Mouse (Mus musculus): Measurements from ENCODE around the gene Snx11. TPM values are rescaled to one million over a fixed set of nuclear protein-coding genes. Genes with fewer than 3 reads are reported as not detected.

Snx11 gene
- total RNA-seq, 1 experiment = 57.6 TPM

DNA sequence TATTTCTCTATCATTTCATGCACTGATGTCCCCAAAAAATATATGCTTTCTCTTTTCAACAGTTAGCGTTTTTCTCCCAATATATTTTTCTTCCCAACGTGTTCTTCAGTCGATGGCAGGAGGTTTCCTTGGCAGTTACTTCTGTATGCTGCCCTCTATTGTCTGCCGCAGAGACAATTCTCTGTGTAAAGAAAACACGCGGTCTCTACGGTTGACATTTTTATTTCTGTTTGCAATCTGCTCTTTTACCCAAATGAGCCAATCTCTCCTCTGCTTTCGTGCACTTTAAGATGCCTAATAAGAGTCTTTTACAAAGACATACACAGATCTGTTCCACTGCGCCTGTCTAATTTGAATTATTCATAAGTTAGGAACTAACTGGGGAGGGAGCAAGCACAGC, 47.9 kb downstream of the Snx11 start:
- no peak for TF ChIP-seq HCFC1 (IDR thresholded peaks at IDR 0.05; ENCODE audit: borderline replicate concordance, insufficient read depth, low read length)
- TF ChIP-seq ZC3H11A (IDR thresholded peaks at IDR 0.05; ENCODE audit: borderline replicate concordance, low read depth, low read length) = no peak
- no peak for TF ChIP-seq MAFK (IDR thresholded peaks at IDR 0.05; ENCODE audit: insufficient read depth, low read depth, low read length)
- TF ChIP-seq CHD2 (IDR thresholded peaks at IDR 0.05; ENCODE audit: low read depth, low read length) = no peak
- no peak for TF ChIP-seq ZNF384 (IDR thresholded peaks at IDR 0.05; ENCODE audit: low read depth, low read length)

DNA sequence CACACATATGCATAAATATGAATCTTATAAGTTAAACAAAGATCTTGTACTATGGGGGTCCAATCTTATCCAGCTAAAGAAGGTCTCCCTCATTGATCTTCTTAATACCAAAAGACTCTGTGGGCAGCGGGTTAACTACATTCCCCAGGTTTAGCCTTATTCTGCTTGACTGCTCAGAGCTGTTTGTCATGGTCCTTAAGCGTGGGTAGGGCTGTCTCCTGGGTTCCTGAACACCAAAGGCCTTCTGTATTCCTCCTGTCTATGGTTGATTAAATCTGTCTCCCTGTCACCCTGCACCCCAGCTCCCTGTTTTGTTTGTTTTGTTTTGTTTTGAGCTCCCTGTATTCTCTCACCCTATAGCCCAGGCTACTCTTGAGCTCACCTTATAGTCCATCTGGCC, 48.8 kb downstream of the Snx11 start:
- H3K9me3 ChIP-seq (ENCODE audit: control insufficient read depth, insufficient read depth, low read depth, low read length) = no peaks in the 10 kb centered on the region
- TF ChIP-seq HCFC1 (IDR thresholded peaks at IDR 0.05; ENCODE audit: borderline replicate concordance, insufficient read depth, low read length) = no peak
- no peak for TF ChIP-seq ZNF384 (IDR thresholded peaks at IDR 0.05; ENCODE audit: low read depth, low read length)
- TF ChIP-seq MAFK (IDR thresholded peaks at IDR 0.05; ENCODE audit: insufficient read depth, low read depth, low read length) = no peak
- no peak for TF ChIP-seq CHD2 (IDR thresholded peaks at IDR 0.05; ENCODE audit: low read depth, low read length)
- TF ChIP-seq ZC3H11A (IDR thresholded peaks at IDR 0.05; ENCODE audit: borderline replicate concordance, low read depth, low read length) = no peak
- no peak overlapping the region for H3K9ac ChIP-seq (ENCODE audit: insufficient read depth, low read depth, low read length, poor library complexity, severe bottlenecking)
- DNase-seq (ENCODE audit: low read depth, low spot score) = no peak
- peaks cover 3 to 9% of the 10 kb centered on the region in 2 experiments; a peak in 2 of 4 replicates for H3K4me1 ChIP-seq (ENCODE audit: control insufficient read depth in 2 of 2, insufficient read depth in 2 of 2, low read length in 2 of 2, poor library complexity in 1 of 2)
- no peak overlapping the region for H3K27ac ChIP-seq (ENCODE audit: insufficient read depth, low read depth, low read length, poor library complexity, severe bottlenecking)
- H3K4me3 ChIP-seq (ENCODE audit: insufficient read depth in 1 of 2, low read depth in 1 of 2, low read length in 2 of 2, poor library complexity in 1 of 2, severe bottlenecking in 1 of 2) = no peak overlapping the region
- no peaks in the 10 kb centered on the region for H3K36me3 ChIP-seq (ENCODE audit: control insufficient read depth, insufficient read depth, low read length, poor library complexity, severe bottlenecking)
- in situ Hi-C loops (cut with MboI; ENCODE audit: low sequenced_read_pairs in 2 of 2, unreplicated experiment in 2 of 2) = no loop called here

More for the DNA sequence above, 47.9 kb downstream of the Snx11 start:
- H3K4me1 ChIP-seq (ENCODE audit: control insufficient read depth in 2 of 2, insufficient read depth in 2 of 2, low read length in 2 of 2, poor library complexity in 1 of 2) = peaks cover 3 to 9% of the 10 kb centered on the region in 2 experiments; a peak in 2 of 4 replicates
- H3K9me3 ChIP-seq (ENCODE audit: control insufficient read depth, insufficient read depth, low read depth, low read length) = no peaks in the 10 kb centered on the region
- H3K27ac ChIP-seq (ENCODE audit: insufficient read depth, low read depth, low read length, poor library complexity, severe bottlenecking) = no peak overlapping the region
- H3K9ac ChIP-seq (ENCODE audit: insufficient read depth, low read depth, low read length, poor library complexity, severe bottlenecking) = no peak overlapping the region
- in situ Hi-C loops (cut with MboI; ENCODE audit: low sequenced_read_pairs in 2 of 2, unreplicated experiment in 2 of 2) = no loop called here
- no peak for DNase-seq (ENCODE audit: low read depth, low spot score)
- no peaks in the 10 kb centered on the region for H3K36me3 ChIP-seq (ENCODE audit: control insufficient read depth, insufficient read depth, low read length, poor library complexity, severe bottlenecking)
- H3K4me3 ChIP-seq (ENCODE audit: insufficient read depth in 1 of 2, low read depth in 1 of 2, low read length in 2 of 2, poor library complexity in 1 of 2, severe bottlenecking in 1 of 2) = no peak overlapping the region

DNA sequence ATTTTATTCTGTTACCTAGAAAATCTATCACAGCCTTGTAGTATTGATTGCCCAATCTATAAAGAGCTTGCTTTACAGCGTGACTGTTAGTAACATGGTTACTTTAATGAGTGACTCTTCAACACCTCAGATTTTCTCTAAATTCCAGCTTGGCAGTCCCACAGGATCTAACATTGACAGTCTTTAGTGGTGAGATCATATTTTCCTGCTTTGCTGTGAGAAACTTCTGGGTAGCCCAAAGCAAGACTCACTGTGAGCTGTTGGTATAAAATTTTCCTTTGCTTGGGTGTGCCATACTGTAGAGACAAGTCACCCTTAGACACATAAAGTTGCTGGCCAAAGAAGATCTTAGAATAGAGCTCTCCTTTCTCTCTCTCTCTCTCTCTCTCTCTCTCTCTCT, 51.5 kb downstream of the Snx11 start:
- no peak for DNase-seq (ENCODE audit: low read depth, low spot score)
- H3K36me3 ChIP-seq (ENCODE audit: control insufficient read depth, insufficient read depth, low read length, poor library complexity, severe bottlenecking) = no peaks in the 10 kb centered on the region
- peaks cover 3 to 8% of the 10 kb centered on the region in 2 experiments; a peak in 2 of 4 replicates for H3K4me1 ChIP-seq (ENCODE audit: control insufficient read depth in 2 of 2, insufficient read depth in 2 of 2, low read length in 2 of 2, poor library complexity in 1 of 2)
- H3K4me3 ChIP-seq (ENCODE audit: insufficient read depth in 1 of 2, low read depth in 1 of 2, low read length in 2 of 2, poor library complexity in 1 of 2, severe bottlenecking in 1 of 2) = no peak overlapping the region
- no peak overlapping the region for H3K9ac ChIP-seq (ENCODE audit: insufficient read depth, low read depth, low read length, poor library complexity, severe bottlenecking)
- in situ Hi-C loops (cut with MboI; ENCODE audit: low sequenced_read_pairs in 2 of 2, unreplicated experiment in 2 of 2) = no loop called here
- H3K9me3 ChIP-seq (ENCODE audit: control insufficient read depth, insufficient read depth, low read depth, low read length) = no peaks in the 10 kb centered on the region
- TF ChIP-seq ZNF384 (IDR thresholded peaks at IDR 0.05; ENCODE audit: low read depth, low read length) (no peak), ZC3H11A (IDR thresholded peaks at IDR 0.05; ENCODE audit: borderline replicate concordance, low read depth, low read length) (no peak)
- H3K27ac ChIP-seq (ENCODE audit: insufficient read depth, low read depth, low read length, poor library complexity, severe bottlenecking) = no peak overlapping the region

DNA sequence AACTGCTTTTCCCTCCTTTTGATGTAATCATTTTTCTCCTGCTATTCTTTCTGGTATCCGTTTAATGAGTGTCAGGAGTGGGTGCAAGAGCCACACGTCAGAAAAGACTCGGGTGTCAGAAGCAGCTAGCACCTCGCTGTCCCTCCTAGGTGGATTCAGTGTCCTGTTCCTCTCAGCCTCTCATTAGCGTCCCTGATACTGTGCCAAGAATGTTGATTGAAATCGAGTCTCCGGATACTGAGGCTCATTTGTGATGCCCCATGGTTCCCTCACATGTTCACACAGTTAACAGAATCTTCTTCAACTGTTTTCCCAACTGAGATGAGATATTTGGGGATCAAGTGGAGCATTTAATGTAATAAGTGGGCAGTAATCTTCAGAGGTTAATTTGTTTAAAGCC, 58.8 kb downstream of the Snx11 start:
- no peak for DNase-seq (ENCODE audit: low read depth, low spot score)
- in situ Hi-C loops (cut with MboI; ENCODE audit: low sequenced_read_pairs in 2 of 2, unreplicated experiment in 2 of 2) = no loop called here
- no peak overlapping the region for H3K27ac ChIP-seq (ENCODE audit: insufficient read depth, low read depth, low read length, poor library complexity, severe bottlenecking)
- TF ChIP-seq MAFK (IDR thresholded peaks at IDR 0.05; ENCODE audit: insufficient read depth, low read depth, low read length) (no peak), HCFC1 (IDR thresholded peaks at IDR 0.05; ENCODE audit: borderline replicate concordance, insufficient read depth, low read length) (no peak)
- H3K36me3 ChIP-seq (ENCODE audit: control insufficient read depth, insufficient read depth, low read length, poor library complexity, severe bottlenecking) = no peaks in the 10 kb centered on the region
- no peak overlapping the region for H3K9ac ChIP-seq (ENCODE audit: insufficient read depth, low read depth, low read length, poor library complexity, severe bottlenecking)
- H3K9me3 ChIP-seq (ENCODE audit: control insufficient read depth, insufficient read depth, low read depth, low read length) = no peaks in the 10 kb centered on the region
- no peak overlapping the region for H3K4me3 ChIP-seq (ENCODE audit: insufficient read depth in 1 of 2, low read depth in 1 of 2, low read length in 2 of 2, poor library complexity in 1 of 2, severe bottlenecking in 1 of 2)
- peaks cover 4 to 7% of the 10 kb centered on the region in 2 experiments; a peak in 2 of 4 replicates for H3K4me1 ChIP-seq (ENCODE audit: control insufficient read depth in 2 of 2, insufficient read depth in 2 of 2, low read length in 2 of 2, poor library complexity in 1 of 2)

Other genes with a start within 250 kb of the Snx11 start
- gene Cbx1, start 11.6 kb upstream of the Snx11 start, total RNA-seq (2012; rRNA removed) = 112 and 153 TPM in 2 replicates
- 166 and 208 TPM in 2 replicates for gene Nfe2l1, start 52.4 kb upstream of the Snx11 start, total RNA-seq (2012; rRNA removed)
- gene Copz2, start 72.3 kb upstream of the Snx11 start, total RNA-seq (2012; rRNA removed) = 2.5 and 5.5 TPM in 2 replicates
- gene Cdk5rap3, start 138.9 kb upstream of the Snx11 start, total RNA-seq (2012; rRNA removed) = 87.5 and 134 TPM in 2 replicates
- gene Prr15l, start 150.5 kb upstream of the Snx11 start, total RNA-seq (2012; rRNA removed) = 0.67 and 1.2 TPM in 2 replicates
- gene Pnpo, start 166.4 kb upstream of the Snx11 start, total RNA-seq (2012; rRNA removed) = 24.0 and 27.7 TPM in 2 replicates
- gene Sp2, start 205.4 kb upstream of the Snx11 start, total RNA-seq (2012; rRNA removed) = 4.5 and 5.4 TPM in 2 replicates
- 3.2 and 5.0 TPM in 2 replicates for gene Sp6, start 235.8 kb upstream of the Snx11 start, total RNA-seq (2012; rRNA removed)

Data from ES-E14 (cell line).